Mouse (Mus musculus): ENCODE data around the gene Hmg20a. TPM values are rescaled to one million over a fixed set of nuclear protein-coding genes. Genes with fewer than 3 reads are reported as not detected.
A peak's percentile ranks its signal among the peaks of the same experiment; 100 is the strongest.

The Hmg20a gene
- polyA plus RNA-seq, 1 experiment, result 40.3 TPM

DNA sequence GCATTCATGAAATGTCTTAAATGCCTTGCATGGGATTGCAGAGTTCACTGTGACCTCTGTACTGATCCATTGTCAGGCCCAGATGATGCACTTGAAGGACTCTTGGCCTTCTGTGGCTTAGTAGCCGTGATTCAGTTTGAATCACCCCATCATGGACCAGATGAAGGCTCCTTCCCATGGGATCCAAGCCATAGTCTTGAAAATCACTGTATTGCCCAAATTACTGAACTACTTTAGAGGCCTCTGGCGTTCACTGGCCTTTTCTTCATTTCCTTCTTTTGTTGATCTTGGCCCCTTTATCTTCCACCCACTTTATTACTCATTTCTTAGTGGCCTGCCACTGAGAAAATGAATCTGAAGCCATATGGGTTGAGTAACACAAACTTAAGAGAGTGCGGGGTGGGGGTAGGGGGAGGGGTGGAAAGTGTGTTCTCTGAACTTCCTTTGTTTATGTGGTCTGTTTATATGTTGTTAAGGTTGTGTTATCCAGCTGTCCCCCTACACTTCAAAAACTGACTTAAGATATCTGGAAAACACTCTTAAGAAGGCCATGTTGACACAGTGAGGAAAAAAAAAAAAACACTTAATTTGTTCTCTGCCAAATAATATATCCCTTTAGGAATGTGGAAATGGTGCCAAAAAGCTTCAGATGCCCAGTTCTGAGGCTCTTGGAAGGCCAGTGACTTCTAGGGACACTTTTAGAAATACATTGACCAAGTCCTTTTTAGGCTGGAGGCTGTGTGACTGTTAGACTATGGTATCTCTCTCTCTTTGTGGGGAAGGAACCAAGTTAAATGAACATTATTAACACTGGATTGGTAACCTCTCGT is 45.5 kb downstream of the Hmg20a start:
- H3K4me3 ChIP-seq (ENCODE audit: insufficient read depth, low read length), result no peak overlapping the region
- H3K27ac ChIP-seq (ENCODE audit: insufficient read depth, low read depth, low read length), result peak overlapping the region; percentile 64
- TF ChIP-seq POLR2A (IDR thresholded peaks at IDR 0.05; ENCODE audit: borderline replicate concordance, low read depth, low read length), result no peak
- no peak for TF ChIP-seq CTCF (IDR thresholded peaks at IDR 0.05; ENCODE audit: low read depth, low read length)
- H3K4me1 ChIP-seq (ENCODE audit: control insufficient read depth, insufficient read depth, low read length), result peaks cover 52% of the 10 kb centered on the region

DNA sequence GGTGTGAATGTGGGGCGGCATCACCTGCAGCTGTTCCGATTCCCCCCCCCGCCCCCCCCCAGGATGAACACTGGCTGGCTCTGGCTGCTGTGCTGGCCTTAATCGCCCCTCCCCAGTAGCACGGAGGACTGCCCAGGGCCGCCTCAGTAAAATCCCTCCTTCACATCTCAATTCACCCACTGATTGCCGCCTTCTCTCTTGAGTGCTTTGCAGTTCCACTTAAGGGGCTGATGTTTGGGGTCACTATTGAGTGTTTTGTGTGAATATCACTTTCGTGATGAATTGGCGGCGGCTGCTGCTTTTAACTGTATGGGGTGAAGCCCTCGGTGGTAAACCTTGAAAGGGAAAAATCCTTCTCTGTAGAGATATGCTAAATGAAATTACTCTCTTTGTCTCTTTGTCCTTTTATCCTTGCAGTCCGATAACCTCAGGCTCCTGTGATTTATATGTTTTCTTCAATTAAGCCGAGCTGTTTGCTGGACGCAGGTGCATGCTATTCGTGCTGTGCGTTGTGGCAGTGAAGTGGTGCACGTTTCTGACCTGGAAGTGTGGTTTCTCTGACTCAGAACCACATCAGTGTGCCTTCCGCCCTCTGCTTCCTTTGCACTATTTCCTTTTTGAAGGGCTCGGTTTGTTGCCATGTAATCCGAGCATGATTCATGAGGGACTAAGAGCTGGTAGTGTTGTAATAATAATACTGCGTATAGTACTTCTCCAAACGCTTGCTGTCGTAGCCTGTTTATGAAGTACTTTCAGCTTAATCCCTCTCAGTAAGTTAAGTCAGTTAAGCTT is 46.6 kb downstream of the Hmg20a start:
- H3K4me3 ChIP-seq (ENCODE audit: insufficient read depth, low read length), result peak overlapping the region; percentile 18
- TF ChIP-seq CTCF (IDR thresholded peaks at IDR 0.05; ENCODE audit: low read depth, low read length), result no peak
- peaks cover 48% of the 10 kb centered on the region for H3K4me1 ChIP-seq (ENCODE audit: control insufficient read depth, insufficient read depth, low read length)
- peak overlapping the region; percentile 83 for H3K27ac ChIP-seq (ENCODE audit: insufficient read depth, low read depth, low read length)

DNA sequence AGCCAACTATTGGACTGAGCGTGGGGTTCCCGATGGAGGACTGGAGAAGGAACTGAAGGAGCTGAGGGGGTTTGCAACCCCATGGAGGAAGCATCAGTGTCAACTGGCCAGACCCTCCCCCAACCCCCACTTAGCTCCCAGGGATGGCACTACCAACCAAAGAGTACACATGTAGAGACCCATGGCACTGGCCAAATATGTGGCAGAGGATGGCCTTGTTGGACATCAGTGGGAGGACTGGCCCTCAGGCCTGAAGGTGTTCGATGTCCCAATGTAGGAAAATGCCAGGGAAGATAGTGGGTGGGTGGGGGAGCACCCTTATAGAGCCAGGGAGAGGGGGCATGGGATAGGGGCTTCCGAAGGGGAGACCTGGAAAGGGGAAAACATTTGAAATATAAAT is 47.8 kb downstream of the Hmg20a start:
- Histone ChIP-seq H3K27ac (ENCODE audit: insufficient read depth, low read depth, low read length) (peak overlapping the region; percentile 83), H3K4me1 (ENCODE audit: control insufficient read depth, insufficient read depth, low read length) (peaks cover 44% of the 10 kb centered on the region), H3K4me3 (ENCODE audit: insufficient read depth, low read length) (no peak overlapping the region)
- TF ChIP-seq CTCF (IDR thresholded peaks at IDR 0.05; ENCODE audit: low read depth, low read length) (no peak), POLR2A (IDR thresholded peaks at IDR 0.05; ENCODE audit: borderline replicate concordance, low read depth, low read length) (no peak)

DNA sequence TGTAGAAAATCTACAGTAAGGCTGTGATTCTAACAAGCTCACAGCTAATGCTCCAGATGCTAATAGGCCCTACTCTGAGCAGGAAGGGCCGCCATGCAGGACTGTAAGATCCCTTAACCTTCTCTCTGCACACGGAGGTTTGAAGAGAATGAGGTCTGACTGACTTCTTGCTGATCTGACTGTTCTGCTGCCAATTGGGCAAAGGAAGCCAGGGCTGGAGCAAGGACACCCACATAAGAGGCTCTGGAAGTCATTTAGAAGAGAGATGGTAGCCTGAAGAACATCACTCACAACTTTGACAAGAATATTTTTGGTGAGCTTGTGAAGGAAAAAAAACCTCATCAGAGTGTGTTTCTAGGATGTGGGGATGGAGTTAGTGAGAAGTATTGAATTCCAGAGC is 51.2 kb downstream of the Hmg20a start:
- TF ChIP-seq CTCF (IDR thresholded peaks at IDR 0.05; ENCODE audit: low read depth, low read length), result no peak
- no peak for TF ChIP-seq POLR2A (IDR thresholded peaks at IDR 0.05; ENCODE audit: borderline replicate concordance, low read depth, low read length)
- no peak overlapping the region for H3K4me3 ChIP-seq (ENCODE audit: insufficient read depth, low read length)
- H3K27ac ChIP-seq (ENCODE audit: insufficient read depth, low read depth, low read length), result no peak overlapping the region
- peaks cover 24% of the 10 kb centered on the region for H3K4me1 ChIP-seq (ENCODE audit: control insufficient read depth, insufficient read depth, low read length)

DNA sequence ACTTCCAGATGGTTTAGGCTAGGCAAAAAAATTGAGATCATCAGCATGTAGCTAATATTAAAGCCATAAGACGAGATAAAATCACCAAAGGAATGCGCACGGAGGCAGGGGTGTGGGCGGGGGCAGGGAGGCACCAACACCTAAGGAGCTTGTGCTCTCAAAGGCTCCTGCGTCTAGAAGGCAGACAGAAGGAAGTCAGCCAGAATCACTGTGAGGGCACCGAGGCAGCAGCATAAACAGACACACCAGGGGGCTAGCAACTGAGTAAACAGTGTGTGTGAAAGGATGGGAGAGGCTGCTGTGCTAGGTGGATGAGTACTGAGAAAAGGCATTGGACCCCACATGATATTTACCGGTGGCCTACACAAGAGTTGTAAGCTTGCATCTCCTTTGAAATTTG is 51.9 kb downstream of the Hmg20a start:
- TF ChIP-seq POLR2A (IDR thresholded peaks at IDR 0.05; ENCODE audit: borderline replicate concordance, low read depth, low read length) (no peak), CTCF (IDR thresholded peaks at IDR 0.05; ENCODE audit: low read depth, low read length) (no peak)
- Histone ChIP-seq H3K27ac (ENCODE audit: insufficient read depth, low read depth, low read length) (no peak overlapping the region), H3K4me1 (ENCODE audit: control insufficient read depth, insufficient read depth, low read length) (peaks cover 21% of the 10 kb centered on the region), H3K4me3 (ENCODE audit: insufficient read depth, low read length) (no peak overlapping the region)

DNA sequence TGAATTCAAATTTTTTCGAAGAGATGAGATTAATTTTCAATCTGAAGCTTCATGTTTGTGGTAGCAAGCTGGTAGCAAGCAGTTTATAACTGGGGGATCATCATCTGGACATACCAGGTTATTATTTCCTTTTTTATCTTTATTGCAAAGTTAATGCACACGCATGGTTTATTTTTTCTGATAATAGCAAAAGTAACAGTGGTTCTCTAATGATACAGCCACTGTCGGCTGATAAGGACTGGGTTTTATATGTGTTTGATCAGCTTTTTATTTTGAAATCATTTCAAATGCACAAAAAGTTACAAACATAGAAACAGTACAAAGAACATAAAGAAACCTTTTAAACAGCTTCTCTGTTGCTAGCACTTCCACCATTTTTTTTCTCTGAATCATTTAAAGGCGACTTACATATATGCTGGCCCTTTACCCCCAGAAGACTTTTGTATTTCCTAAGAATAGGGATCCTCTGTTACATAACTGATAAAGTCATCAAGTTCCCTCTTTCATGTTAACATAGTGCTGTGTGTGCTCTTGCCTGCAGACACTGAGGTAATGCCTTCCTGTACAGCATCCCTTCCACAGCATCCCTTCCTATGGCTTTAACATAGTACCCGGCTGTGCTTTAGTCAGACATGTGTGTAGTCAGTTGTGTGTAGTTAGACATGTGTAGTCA is 60.7 kb downstream of the Hmg20a start:
- Histone ChIP-seq H3K4me3 (ENCODE audit: insufficient read depth, low read length) (no peak overlapping the region), H3K4me1 (ENCODE audit: control insufficient read depth, insufficient read depth, low read length) (peaks cover 11% of the 10 kb centered on the region), H3K27ac (ENCODE audit: insufficient read depth, low read depth, low read length) (no peak overlapping the region)
- no peak for TF ChIP-seq CTCF (IDR thresholded peaks at IDR 0.05; ENCODE audit: low read depth, low read length)
- no peak for TF ChIP-seq POLR2A (IDR thresholded peaks at IDR 0.05; ENCODE audit: borderline replicate concordance, low read depth, low read length)

DNA sequence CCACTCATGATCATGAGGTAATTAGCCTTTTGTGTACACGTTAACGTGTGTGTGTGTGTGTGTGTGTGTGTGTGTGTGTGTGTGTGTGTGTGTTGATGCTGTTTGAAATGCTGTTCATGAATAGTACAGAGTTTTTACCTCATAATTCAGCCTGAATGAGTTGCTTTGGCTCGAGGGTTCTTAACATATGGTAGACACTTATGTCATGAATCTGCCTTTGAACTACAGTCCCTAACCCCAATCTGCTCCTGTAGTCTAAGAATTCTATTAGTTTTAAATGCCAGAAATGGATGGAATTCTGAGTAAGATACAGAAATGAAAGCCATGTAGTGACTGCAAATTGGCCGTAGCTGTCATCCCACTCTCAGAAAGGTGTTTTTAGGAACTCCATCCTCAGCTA is 64.2 kb downstream of the Hmg20a start:
- TF ChIP-seq CTCF (IDR thresholded peaks at IDR 0.05; ENCODE audit: low read depth, low read length) (no peak), POLR2A (IDR thresholded peaks at IDR 0.05; ENCODE audit: borderline replicate concordance, low read depth, low read length) (no peak)
- Histone ChIP-seq H3K27ac (ENCODE audit: insufficient read depth, low read depth, low read length) (no peak overlapping the region), H3K4me1 (ENCODE audit: control insufficient read depth, insufficient read depth, low read length) (peaks cover 11% of the 10 kb centered on the region), H3K4me3 (ENCODE audit: insufficient read depth, low read length) (no peak overlapping the region)

DNA sequence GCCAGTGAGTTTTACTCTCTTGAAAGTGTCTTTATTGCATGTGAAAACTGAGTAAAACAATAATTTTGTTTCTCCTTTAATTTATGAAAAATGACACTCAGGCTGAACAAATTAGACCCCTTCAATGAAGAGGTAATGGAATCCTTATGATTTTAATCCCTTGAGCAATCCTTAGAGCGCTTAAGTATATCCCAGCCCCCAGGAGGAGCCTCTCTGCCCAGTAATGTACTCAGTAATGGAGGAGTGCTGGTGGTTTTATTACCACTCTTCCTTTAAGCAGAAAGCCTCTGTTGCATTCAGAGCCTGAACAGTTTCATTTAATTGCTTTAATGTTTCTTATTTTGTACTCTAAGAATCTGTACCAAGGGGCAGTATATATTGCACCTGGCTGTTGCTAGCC is 67.0 kb downstream of the Hmg20a start:
- no peak overlapping the region for H3K27ac ChIP-seq (ENCODE audit: insufficient read depth, low read depth, low read length)
- H3K4me3 ChIP-seq (ENCODE audit: insufficient read depth, low read length), result no peak overlapping the region
- TF ChIP-seq POLR2A (IDR thresholded peaks at IDR 0.05; ENCODE audit: borderline replicate concordance, low read depth, low read length), result no peak
- TF ChIP-seq CTCF (IDR thresholded peaks at IDR 0.05; ENCODE audit: low read depth, low read length), result no peak
- peaks cover 2% of the 10 kb centered on the region; the same call in 1 of the 2 replicates for H3K4me1 ChIP-seq (ENCODE audit: control insufficient read depth, insufficient read depth, low read length)

DNA sequence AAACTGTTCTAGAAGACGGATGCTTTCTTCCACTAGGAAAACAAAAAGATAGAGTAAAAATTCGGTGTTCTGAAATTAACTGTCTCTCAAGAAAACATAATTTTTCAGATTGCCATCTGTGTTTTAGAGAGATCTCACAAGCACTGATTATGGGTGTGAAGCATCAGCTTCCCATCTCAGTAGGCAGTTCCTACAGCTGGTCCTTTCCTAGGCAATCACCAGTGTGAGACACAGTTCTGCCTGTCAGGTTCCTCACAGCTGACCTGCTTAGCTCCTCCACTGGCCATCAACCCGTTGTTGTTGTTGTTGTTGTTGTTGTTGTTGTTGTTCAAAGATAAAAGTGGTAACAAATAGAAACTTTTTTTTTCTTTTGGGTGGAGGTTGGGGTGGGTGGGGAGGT is 67.7 kb downstream of the Hmg20a start:
- H3K4me3 ChIP-seq (ENCODE audit: insufficient read depth, low read length), result no peak overlapping the region

More for the DNA sequence above, 67.7 kb downstream of the Hmg20a start:
- Histone ChIP-seq H3K27ac (ENCODE audit: insufficient read depth, low read depth, low read length) (no peak overlapping the region), H3K4me1 (ENCODE audit: control insufficient read depth, insufficient read depth, low read length) (peaks cover 2% of the 10 kb centered on the region; the same call in 1 of the 2 replicates)
- TF ChIP-seq CTCF (IDR thresholded peaks at IDR 0.05; ENCODE audit: low read depth, low read length) (no peak), POLR2A (IDR thresholded peaks at IDR 0.05; ENCODE audit: borderline replicate concordance, low read depth, low read length) (no peak)

All from bone marrow macrophage, adult 2 months (primary cell).